Mouse (Mus musculus): ENCODE results near the gene Srrm2. TPM values are rescaled to one million over a fixed set of nuclear protein-coding genes. Genes with fewer than 3 reads are reported as not detected.
A peak's percentile ranks its signal among the peaks of the same experiment; 100 is the strongest.

The Srrm2 gene
- polyA plus RNA-seq, 1 experiment, result 439 TPM

- H3K4me1 ChIP-seq (ENCODE audit: control insufficient read depth, insufficient read depth, insufficient read length, low read length), result peaks cover 24% of the 10 kb centered on the region
- peak overlapping the region; percentile 58 for H3K4me3 ChIP-seq (ENCODE audit: low read depth, low read length)
- peaks cover 14% of the 10 kb centered on the region; the same call in 1 of the 2 replicates for H3K27me3 ChIP-seq (ENCODE audit: control insufficient read depth, insufficient read depth, low read length)
- H3K36me3 ChIP-seq (ENCODE audit: control insufficient read depth, insufficient read depth, low read length), result peaks cover 5% of the 10 kb centered on the region
- peak overlapping the region; percentile 48 for H3K27ac ChIP-seq (ENCODE audit: insufficient read depth, low read depth, low read length)
- TF ChIP-seq CTCF (IDR thresholded peaks at IDR 0.05; ENCODE audit: extremely low read depth, insufficient read length, insufficient replicate concordance, low read depth, low read length) (peak; percentile 75; the same call in 1 of the 2 replicates), POLR2A (IDR thresholded peaks at IDR 0.05; ENCODE audit: low read depth, low read length) (no peak)
- WGBS, result 10% methylated on average over 10 of the region's 10 CpGs
Measured at GRCm38 (mm10) chr17:23748631-23749391, 41.5 kb upstream of the Srrm2 start.

GRCm38 (mm10) chr17:23749400-23750191 lies 40.7 kb upstream of the Srrm2 start:
- 82% methylated on average over 11 of the region's 11 CpGs for WGBS

GRCm38 (mm10) chr17:23755689-23756088 lies 34.6 kb upstream of the Srrm2 start:
- 83% methylated on average over 13 of the region's 13 CpGs for WGBS
- TF ChIP-seq CTCF (IDR thresholded peaks at IDR 0.05; ENCODE audit: extremely low read depth, insufficient read length, insufficient replicate concordance, low read depth, low read length) (no peak), POLR2A (IDR thresholded peaks at IDR 0.05; ENCODE audit: low read depth, low read length) (no peak)
- Histone ChIP-seq H3K27ac (ENCODE audit: insufficient read depth, low read depth, low read length) (no peak overlapping the region), H3K4me1 (ENCODE audit: control insufficient read depth, insufficient read depth, insufficient read length, low read length) (peaks cover 7% of the 10 kb centered on the region; the same call in 1 of the 2 replicates), H3K27me3 (ENCODE audit: control insufficient read depth, insufficient read depth, low read length) (no peaks in the 10 kb centered on the region), H3K36me3 (ENCODE audit: control insufficient read depth, insufficient read depth, low read length) (peaks cover 14% of the 10 kb centered on the region), H3K4me3 (ENCODE audit: low read depth, low read length) (no peak overlapping the region)

More at GRCm38 (mm10) chr17:23749400-23750191, 40.7 kb upstream of the Srrm2 start:
- peaks cover 24% of the 10 kb centered on the region for H3K4me1 ChIP-seq (ENCODE audit: control insufficient read depth, insufficient read depth, insufficient read length, low read length)
- H3K36me3 ChIP-seq (ENCODE audit: control insufficient read depth, insufficient read depth, low read length), result peaks cover 5% of the 10 kb centered on the region
- peak overlapping the region; percentile 58 for H3K4me3 ChIP-seq (ENCODE audit: low read depth, low read length)
- peak overlapping the region; percentile 48 for H3K27ac ChIP-seq (ENCODE audit: insufficient read depth, low read depth, low read length)
- TF ChIP-seq POLR2A (IDR thresholded peaks at IDR 0.05; ENCODE audit: low read depth, low read length) (no peak), CTCF (IDR thresholded peaks at IDR 0.05; ENCODE audit: extremely low read depth, insufficient read length, insufficient replicate concordance, low read depth, low read length) (no peak)
- H3K27me3 ChIP-seq (ENCODE audit: control insufficient read depth, insufficient read depth, low read length), result peaks cover 11% of the 10 kb centered on the region; the same call in 1 of the 2 replicates

- TF ChIP-seq POLR2A (IDR thresholded peaks at IDR 0.05; ENCODE audit: low read depth, low read length) (no peak), CTCF (IDR thresholded peaks at IDR 0.05; ENCODE audit: extremely low read depth, insufficient read length, insufficient replicate concordance, low read depth, low read length) (no peak)
- no peaks in the 10 kb centered on the region for H3K27me3 ChIP-seq (ENCODE audit: control insufficient read depth, insufficient read depth, low read length)
- H3K4me3 ChIP-seq (ENCODE audit: low read depth, low read length), result no peak overlapping the region
- peak overlapping the region; percentile 47; the same call in 1 of the 2 replicates for H3K27ac ChIP-seq (ENCODE audit: insufficient read depth, low read depth, low read length)
- H3K36me3 ChIP-seq (ENCODE audit: control insufficient read depth, insufficient read depth, low read length), result peaks cover 17% of the 10 kb centered on the region
- 81% methylated on average over 9 of the region's 9 CpGs for WGBS
- H3K4me1 ChIP-seq (ENCODE audit: control insufficient read depth, insufficient read depth, insufficient read length, low read length), result peaks cover 9% of the 10 kb centered on the region; the same call in 1 of the 2 replicates
Measured at GRCm38 (mm10) chr17:23757581-23757980, 32.8 kb upstream of the Srrm2 start.

- Histone ChIP-seq H3K27me3 (ENCODE audit: control insufficient read depth, insufficient read depth, low read length) (no peaks in the 10 kb centered on the region), H3K36me3 (ENCODE audit: control insufficient read depth, insufficient read depth, low read length) (peaks cover 13% of the 10 kb centered on the region), H3K4me1 (ENCODE audit: control insufficient read depth, insufficient read depth, insufficient read length, low read length) (peaks cover 18% of the 10 kb centered on the region; the same call in 1 of the 2 replicates), H3K27ac (ENCODE audit: insufficient read depth, low read depth, low read length) (no peak overlapping the region), H3K4me3 (ENCODE audit: low read depth, low read length) (0 out of 2 replicates have a peak overlapping the region, but pooled peaks have one; percentile 1)
- TF ChIP-seq POLR2A (IDR thresholded peaks at IDR 0.05; ENCODE audit: low read depth, low read length) (peak; percentile 32; the same call in 1 of the 2 replicates), CTCF (IDR thresholded peaks at IDR 0.05; ENCODE audit: extremely low read depth, insufficient read length, insufficient replicate concordance, low read depth, low read length) (no peak)
- 49% methylated on average over 8 of the region's 8 CpGs for WGBS
Measured at GRCm38 (mm10) chr17:23758801-23759200, 31.5 kb upstream of the Srrm2 start.

- TF ChIP-seq CTCF (IDR thresholded peaks at IDR 0.05; ENCODE audit: extremely low read depth, insufficient read length, insufficient replicate concordance, low read depth, low read length) (no peak), POLR2A (IDR thresholded peaks at IDR 0.05; ENCODE audit: low read depth, low read length) (no peak)
- H3K27ac ChIP-seq (ENCODE audit: insufficient read depth, low read depth, low read length), result no peak overlapping the region
- peak overlapping the region; percentile 23; the same call in 1 of the 2 replicates for H3K4me3 ChIP-seq (ENCODE audit: low read depth, low read length)
- WGBS, result 96% methylated on average over 9 of the region's 9 CpGs
- peaks cover 13% of the 10 kb centered on the region for H3K36me3 ChIP-seq (ENCODE audit: control insufficient read depth, insufficient read depth, low read length)
- H3K27me3 ChIP-seq (ENCODE audit: control insufficient read depth, insufficient read depth, low read length), result no peaks in the 10 kb centered on the region
- peaks cover 19% of the 10 kb centered on the region; the same call in 1 of the 2 replicates for H3K4me1 ChIP-seq (ENCODE audit: control insufficient read depth, insufficient read depth, insufficient read length, low read length)
Measured at GRCm38 (mm10) chr17:23760231-23760630, 30.1 kb upstream of the Srrm2 start.
